Mouse (Mus musculus) spleen, adult 2 months (tissue): ENCODE data around the gene Gnao1. TPM values are rescaled to one million over a fixed set of nuclear protein-coding genes. Genes with fewer than 3 reads are reported as not detected.
A peak's percentile ranks its signal among the peaks of the same experiment; 100 is the strongest.

Source experiments
- DNase-seq, 2 experiments: peaks; one replicate each; pipeline versions ENCODE4 v3.0.0 to v3.0.0-alpha.2; 2012 to 2021; ENCODE audit warnings: low spot score in 2 of 2, low read depth in 1 of 2
- H3K27ac ChIP-seq: fragments of 200-500 bp; 2 replicates; pipeline ENCODE4 v1.5.1; 2012; ENCODE audit warnings: low read length, inconsistent platforms; ENCODE audit not compliant: insufficient read depth
- H3K27me3 ChIP-seq: fragments of 200-500 bp; 2 replicates; pipeline ENCODE4 v1.6.1; 2012; ENCODE audit warnings: mild to moderate bottlenecking, moderate library complexity, low read length, inconsistent platforms; ENCODE audit not compliant: control insufficient read depth, insufficient read depth
- H3K36me3 ChIP-seq: fragments of 200-500 bp; 2 replicates; pipeline ENCODE4 v1.6.1; 2012; ENCODE audit warnings: mild to moderate bottlenecking, low read length, inconsistent platforms; ENCODE audit not compliant: control insufficient read depth, insufficient read depth
- H3K4me1 ChIP-seq: fragments of 200-500 bp; 2 replicates; pipeline ENCODE4 v1.6.1; 2011; ENCODE audit warnings: inconsistent platforms; ENCODE audit not compliant: control insufficient read depth, insufficient read depth, insufficient read length
- H3K4me3 ChIP-seq: fragments of 200-500 bp; 2 replicates; pipeline ENCODE4 v1.5.1; 2011; ENCODE audit warnings: mild to moderate bottlenecking, inconsistent platforms; ENCODE audit not compliant: insufficient read depth, insufficient read length; ENCODE audit errors: extremely low read depth
- CTCF ChIP-seq: fragments of 200-500 bp; IDR thresholded peaks from 2 replicates; pipeline ENCODE4 v1.5.1; 2011; ENCODE audit warnings: mild to moderate bottlenecking, inconsistent platforms; ENCODE audit not compliant: insufficient read depth, insufficient read length, insufficient replicate concordance; ENCODE audit errors: extremely low read depth
- POLR2A ChIP-seq: fragments of 200-500 bp; IDR thresholded peaks from 2 replicates; pipeline ENCODE4 v1.6.1; 2011; ENCODE audit warnings: low read depth, low read length, inconsistent platforms
- WGBS: fragments of 180-500 bp; shearing (Covaris S2); methylation state at CpG from one replicate; pipeline ENCODE4 v1.1.7; 2018; 5-methylcytosine and 5-hydroxymethylcytosine counted together
- polyA plus RNA-seq: library from polyadenylated mRNA; depleted of rRNA; stranded (reverse); fragments of >200 nt; gene quantifications from 2 replicates; pipeline ENCODE4 v1.2.3, GENCODE M21; 2012

The Gnao1 gene
- polyA plus RNA-seq, 1 experiment, result 2.5 TPM

DNA sequence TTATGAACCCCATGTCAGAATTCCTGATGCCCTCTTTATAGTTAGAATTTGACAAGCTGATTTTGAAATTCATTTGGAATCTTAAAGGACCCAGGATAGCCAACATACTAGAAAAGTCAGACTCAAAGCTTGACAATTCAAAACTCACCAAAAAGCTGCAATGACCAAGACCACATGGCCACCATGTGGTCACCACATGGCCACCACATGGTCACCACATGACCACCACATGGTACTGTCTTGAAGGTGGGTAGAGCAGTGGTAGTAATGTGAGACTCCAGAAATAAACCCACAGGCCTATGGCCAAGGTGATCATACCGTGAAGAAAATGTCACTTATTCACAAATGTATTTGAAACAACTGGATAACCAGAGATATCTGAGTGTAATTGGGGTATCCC is 48.5 kb downstream of the Gnao1 start:
- Histone ChIP-seq H3K27ac (no peak overlapping the region), H3K4me3 (no peak overlapping the region), H3K27me3 (no peaks in the 10 kb centered on the region), H3K36me3 (no peaks in the 10 kb centered on the region), H3K4me1 (no peaks in the 10 kb centered on the region)
- TF ChIP-seq POLR2A, result no peak
- TF ChIP-seq CTCF, result no peak
- DNase-seq, result no peak
- 94% methylated on average over 1 of the region's 1 CpGs for WGBS

- Histone ChIP-seq H3K36me3 (no peaks in the 10 kb centered on the region), H3K4me3 (no peak overlapping the region), H3K27me3 (no peaks in the 10 kb centered on the region), H3K27ac (no peak overlapping the region), H3K4me1 (no peaks in the 10 kb centered on the region)
- TF ChIP-seq CTCF, result no peak
- no peak for DNase-seq
- WGBS, result 74% methylated on average over 4 of the region's 4 CpGs
Observed at GRCm38 (mm10) chr8:93860020-93860419, 50.3 kb downstream of the Gnao1 start.

- DNase-seq, result peak in 1 of 2 experiments; percentile 4
- Histone ChIP-seq H3K4me1 (no peaks in the 10 kb centered on the region), H3K27ac (no peak overlapping the region), H3K27me3 (no peaks in the 10 kb centered on the region), H3K4me3 (no peak overlapping the region), H3K36me3 (no peaks in the 10 kb centered on the region)
- WGBS, result 34% methylated on average over 7 of the region's 7 CpGs
- TF ChIP-seq POLR2A, result no peak
- TF ChIP-seq CTCF, result no peak
Observed at GRCm38 (mm10) chr8:93864064-93864463, 54.3 kb downstream of the Gnao1 start.

- no peak for DNase-seq
- Histone ChIP-seq H3K4me3 (no peak overlapping the region), H3K27me3 (no peaks in the 10 kb centered on the region), H3K27ac (no peak overlapping the region), H3K4me1 (no peaks in the 10 kb centered on the region), H3K36me3 (no peaks in the 10 kb centered on the region)
- WGBS, result 88% methylated on average over 7 of the region's 7 CpGs
- TF ChIP-seq POLR2A (no peak), CTCF (no peak)
Observed at GRCm38 (mm10) chr8:93866271-93866670, 56.5 kb downstream of the Gnao1 start.

DNA sequence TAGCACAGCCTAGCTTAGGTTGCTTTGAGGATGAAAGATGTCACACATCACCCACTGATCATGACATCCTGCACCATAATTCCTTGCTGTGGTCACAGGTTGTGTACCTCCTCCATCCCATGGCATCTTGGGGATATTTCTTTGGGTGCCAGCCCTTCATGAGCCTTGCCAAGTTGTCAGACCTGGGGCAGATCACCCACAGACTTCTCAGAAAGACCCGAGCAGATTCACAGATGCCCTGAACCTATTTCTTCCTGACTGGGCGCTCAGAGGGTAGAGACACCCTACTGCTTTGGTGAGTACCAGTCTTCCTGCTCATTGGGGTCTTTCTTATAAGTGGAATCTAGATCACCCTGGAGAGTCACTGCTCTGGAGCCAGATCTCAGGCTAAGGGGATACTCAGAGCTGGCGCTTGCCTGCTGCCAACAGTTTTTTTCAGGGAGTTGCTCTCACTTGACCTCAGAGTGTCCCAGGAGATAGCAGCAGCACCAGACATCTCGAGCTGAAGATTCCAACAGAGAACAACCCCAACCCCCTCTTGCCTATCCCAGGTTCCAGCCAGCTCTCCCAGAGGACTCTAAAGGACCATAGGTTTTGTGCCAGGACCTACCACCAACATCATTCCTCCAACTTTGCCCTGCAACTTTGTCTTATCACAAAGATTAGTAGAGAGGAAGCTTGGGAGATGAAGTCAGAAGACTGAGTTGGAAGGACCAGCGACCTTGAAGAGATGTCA is 58.9 kb downstream of the Gnao1 start:
- TF ChIP-seq CTCF (no peak), POLR2A (no peak)
- no peak for DNase-seq
- Histone ChIP-seq H3K27me3 (no peaks in the 10 kb centered on the region), H3K27ac (no peak overlapping the region), H3K4me1 (no peaks in the 10 kb centered on the region), H3K4me3 (no peak overlapping the region), H3K36me3 (no peaks in the 10 kb centered on the region)
- 76% methylated on average over 5 of the region's 5 CpGs for WGBS

DNA sequence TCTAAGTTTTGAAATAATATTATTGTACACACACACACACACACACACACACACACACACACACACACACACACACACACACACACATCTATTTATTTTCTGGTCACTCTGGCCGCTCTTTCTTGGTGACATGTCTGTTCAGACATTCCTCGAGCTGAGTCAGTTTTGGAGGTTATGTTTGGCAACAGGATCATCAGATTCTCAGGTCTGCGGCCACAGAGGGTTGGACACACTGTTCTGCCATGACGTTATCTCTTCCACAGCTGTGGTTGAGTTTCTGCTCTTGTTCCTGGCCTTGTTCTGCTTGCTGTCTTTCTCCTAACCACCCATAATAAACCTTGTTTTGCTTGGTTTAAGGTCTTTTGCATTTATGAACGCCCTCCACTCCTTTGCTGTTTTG is 61.5 kb downstream of the Gnao1 start:
- no peaks in the 10 kb centered on the region for H3K27me3 ChIP-seq
- DNase-seq, result no peak
- 78% methylated on average over 5 of the region's 5 CpGs for WGBS
- H3K36me3 ChIP-seq, result no peaks in the 10 kb centered on the region
- no peak overlapping the region for H3K4me3 ChIP-seq
- H3K4me1 ChIP-seq, result no peaks in the 10 kb centered on the region
- H3K27ac ChIP-seq, result no peak overlapping the region
- TF ChIP-seq POLR2A (no peak), CTCF (no peak)

DNA sequence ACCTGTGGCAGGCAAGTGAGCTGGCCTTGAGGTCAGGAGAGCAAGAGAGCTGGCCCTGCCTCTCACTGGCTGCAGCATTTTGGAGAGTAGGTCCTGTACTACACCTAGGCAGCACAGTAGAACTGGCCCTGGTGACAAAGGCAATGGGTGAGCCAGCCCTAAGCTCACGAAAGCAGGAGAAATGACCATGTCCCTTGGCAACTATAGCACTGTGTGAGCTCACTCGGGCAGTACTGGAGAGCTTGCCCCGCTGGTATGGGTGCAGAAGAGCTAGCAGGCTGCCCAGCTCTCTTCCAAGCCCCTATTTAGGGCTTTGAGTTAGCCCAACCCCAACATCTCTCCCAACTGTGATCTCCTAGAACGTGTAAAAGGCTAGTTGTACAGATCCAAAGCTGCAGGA is 68.6 kb downstream of the Gnao1 start:
- DNase-seq, result no peak
- 74% methylated on average over 4 of the region's 4 CpGs for WGBS
- H3K36me3 ChIP-seq, result no peaks in the 10 kb centered on the region
- TF ChIP-seq CTCF, result no peak
- no peak overlapping the region for H3K27ac ChIP-seq
- no peak overlapping the region for H3K4me3 ChIP-seq
- H3K4me1 ChIP-seq, result no peaks in the 10 kb centered on the region
- no peaks in the 10 kb centered on the region for H3K27me3 ChIP-seq
